Mouse (Mus musculus) induced T-regulatory cell, adult 2 months (primary cell): ENCODE data around the gene Col4a1.

Experiments
- DNase-seq: peaks from one replicate; pipeline ENCODE4 v3.0.0-alpha.2; 2012; ENCODE audit warnings: low read depth

Col4a1 gene

GRCm38 (mm10) chr8:11298531-11299316, 13.9 kb downstream of the Col4a1 start:
- no peak for DNase-seq

- DNase-seq: no peak
Observed at GRCm38 (mm10) chr8:11297141-11297838, 15.3 kb downstream of the Col4a1 start.

- no peak for DNase-seq
Observed at GRCm38 (mm10) chr8:11296282-11296943, 16.2 kb downstream of the Col4a1 start.

- no peak for DNase-seq
Observed at GRCm38 (mm10) chr8:11292611-11293010, 20.0 kb downstream of the Col4a1 start.

- DNase-seq: no peak
Observed at GRCm38 (mm10) chr8:11290533-11290932, 22.1 kb downstream of the Col4a1 start.

GRCm38 (mm10) chr8:11288286-11288685, 24.3 kb downstream of the Col4a1 start:
- no peak for DNase-seq

- DNase-seq: no peak
Observed at GRCm38 (mm10) chr8:11287139-11287538, 25.5 kb downstream of the Col4a1 start.

GRCm38 (mm10) chr8:11285437-11285836, 27.2 kb downstream of the Col4a1 start:
- no peak for DNase-seq

GRCm38 (mm10) chr8:11283217-11283616, 29.4 kb downstream of the Col4a1 start:
- DNase-seq: no peak

GRCm38 (mm10) chr8:11282696-11283095, 29.9 kb downstream of the Col4a1 start:
- no peak for DNase-seq

- no peak for DNase-seq
Observed at GRCm38 (mm10) chr8:11282139-11282538, 30.5 kb downstream of the Col4a1 start.

GRCm38 (mm10) chr8:11280721-11281268, 31.8 kb downstream of the Col4a1 start:
- DNase-seq: no peak

- no peak for DNase-seq
Observed at GRCm38 (mm10) chr8:11279296-11279826, 33.3 kb downstream of the Col4a1 start.

- DNase-seq: no peak
Observed at GRCm38 (mm10) chr8:11278101-11278611, 34.5 kb downstream of the Col4a1 start.

GRCm38 (mm10) chr8:11277602-11278051, 35.0 kb downstream of the Col4a1 start:
- DNase-seq: no peak

GRCm38 (mm10) chr8:11276286-11276685, 36.3 kb downstream of the Col4a1 start:
- no peak for DNase-seq

- DNase-seq: no peak
Observed at GRCm38 (mm10) chr8:11274415-11274814, 38.2 kb downstream of the Col4a1 start.

GRCm38 (mm10) chr8:11273506-11274158, 39.0 kb downstream of the Col4a1 start:
- no peak for DNase-seq

GRCm38 (mm10) chr8:11272205-11272604, 40.4 kb downstream of the Col4a1 start:
- no peak for DNase-seq

- no peak for DNase-seq
Observed at GRCm38 (mm10) chr8:11270826-11271225, 41.8 kb downstream of the Col4a1 start.

- no peak for DNase-seq
Observed at GRCm38 (mm10) chr8:11268753-11269152, 43.9 kb downstream of the Col4a1 start.
